In genomic region chr11:118210962-118211361, GRCm38 (mm10) we compare ENCODE assay signal across 9 mouse cellular contexts. TPM values are rescaled to one million over a fixed set of nuclear protein-coding genes. Genes with fewer than 3 reads are reported as not detected.
DNase-seq lines count a peak whose midpoint lies in the region; ATAC-seq and TF ChIP-seq lines count a peak whose summit lies in the region.
"Had no signal": no experiment of that assay in that cellular context is flagged by ENCODE, and none has a peak within 500 bp of the region (broad histone marks: within the 10 kb centered on the region; RNA-seq: fewer than 3 reads in every experiment).

No protein-coding gene starts in this region.

- no peak for ATAC-seq in hindbrain, embryonic 13.5 days (ENCODE audit: low FRiP score)
- ATAC-seq in hindbrain, embryonic 16.5 days: no peak
- peak; percentile 50; the same call in 1 of the 2 replicates for ATAC-seq in intestine, postnatal 0 days

- intact Hi-C loops in left cerebral cortex, postnatal 14 days (cut with DNase I): loop anchor here (10.0 kb wide), 1 partner anchor 336 kb away; the partner anchor contains the start of gene Tha1

- no peaks in the 10 kb centered on the region for H3K9me3 ChIP-seq in hindbrain, embryonic 13.5 days
- H3K9me3 ChIP-seq in hindbrain, embryonic 16.5 days (ENCODE audit: control insufficient read depth, low read length): no peaks in the 10 kb centered on the region
- no peaks in the 10 kb centered on the region for H3K9me3 ChIP-seq in intestine, postnatal 0 days (ENCODE audit: control insufficient read depth)
- H3K9me3 ChIP-seq: limb, embryonic 15.5 days had no signal

- no peaks in the 10 kb centered on the region for H3K27me3 ChIP-seq in hindbrain, embryonic 13.5 days
- H3K27me3 ChIP-seq in hindbrain, embryonic 16.5 days (replicated peaks; ENCODE audit: control insufficient read depth, insufficient read depth, low read length): no peaks in the 10 kb centered on the region
- H3K27me3 ChIP-seq in intestine, postnatal 0 days (replicated peaks; ENCODE audit: control insufficient read depth, insufficient read depth, low read length): no peaks in the 10 kb centered on the region
- no peaks in the 10 kb centered on the region for H3K27me3 ChIP-seq in splenic B cell, adult 2 months (ENCODE audit: control insufficient read depth, insufficient read depth, low read length, poor library complexity, severe bottlenecking)
- H3K27me3 ChIP-seq: limb, embryonic 15.5 days had no signal

- no peak overlapping the region for H3K4me3 ChIP-seq in hindbrain, embryonic 13.5 days
- no peak overlapping the region for H3K4me3 ChIP-seq in hindbrain, embryonic 16.5 days (ENCODE audit: low read length)
- H3K4me3 ChIP-seq in intestine, postnatal 0 days (ENCODE audit: low read depth, low read length): no peak overlapping the region
- H3K4me3 ChIP-seq: limb, embryonic 15.5 days had no signal

- no peak for TF ChIP-seq CTCF in intestine, postnatal 0 days (IDR thresholded peaks at IDR 0.05; ENCODE audit: low read depth)

- WGBS in hindbrain, embryonic 13.5 days: 87% methylated on average over 5 of the region's 5 CpGs
- 87% methylated on average over 5 of the region's 5 CpGs for WGBS in hindbrain, embryonic 16.5 days
- 50% methylated on average over 5 of the region's 5 CpGs for WGBS in intestine, postnatal 0 days

- peaks cover 59% of the 10 kb centered on the region for H3K4me1 ChIP-seq in hindbrain, embryonic 13.5 days (replicated peaks)
- H3K4me1 ChIP-seq in hindbrain, embryonic 16.5 days (ENCODE audit: control insufficient read depth, insufficient read depth, low read depth, low read length): peaks cover 52% of the 10 kb centered on the region
- peaks cover 15% of the 10 kb centered on the region for H3K4me1 ChIP-seq in intestine, postnatal 0 days (replicated peaks; ENCODE audit: control insufficient read depth, insufficient read depth, low read length)

- DNase-seq in spleen, adult 18-20 months: peak; percentile 40 to 51
- no peak for DNase-seq in spleen, postnatal 4 days (ENCODE audit: low spot score in 2 of 2)
- DNase-seq in splenic B cell, adult 2 months (ENCODE audit: low read depth, low spot score): peak; percentile 89
- DNase-seq in embryo, embryonic 9.5 days (ENCODE audit: extremely low spot score): no peak
- DNase-seq in left cerebral cortex, postnatal 14 days (ENCODE audit: low spot score in 2 of 2): no peak

- no peaks in the 10 kb centered on the region for H3K36me3 ChIP-seq in hindbrain, embryonic 13.5 days
- H3K36me3 ChIP-seq in hindbrain, embryonic 16.5 days (ENCODE audit: control insufficient read depth, insufficient read depth, low read length): no peaks in the 10 kb centered on the region
- H3K36me3 ChIP-seq in intestine, postnatal 0 days (ENCODE audit: control insufficient read depth, insufficient read depth): no peaks in the 10 kb centered on the region
- no peaks in the 10 kb centered on the region for H3K36me3 ChIP-seq in splenic B cell, adult 2 months (ENCODE audit: control insufficient read depth, insufficient read depth, low read length, poor library complexity, severe bottlenecking)
- H3K36me3 ChIP-seq: limb, embryonic 15.5 days had no signal

- H3K4me2 ChIP-seq in hindbrain, embryonic 13.5 days: no peak overlapping the region
- no peak overlapping the region for H3K4me2 ChIP-seq in hindbrain, embryonic 16.5 days (ENCODE audit: low read length)
- H3K4me2 ChIP-seq in intestine, postnatal 0 days (replicated peaks; ENCODE audit: low read depth): no peak overlapping the region; the same call in 1 of the 2 replicates
- H3K4me2 ChIP-seq: limb, embryonic 15.5 days had no signal

- peak overlapping the region; percentile 25 for H3K27ac ChIP-seq in hindbrain, embryonic 13.5 days
- no peak overlapping the region for H3K27ac ChIP-seq in hindbrain, embryonic 16.5 days (ENCODE audit: low read depth, low read length)
- peak overlapping the region; percentile 60 for H3K27ac ChIP-seq in intestine, postnatal 0 days (ENCODE audit: low read depth, low read length)
- H3K27ac ChIP-seq: limb, embryonic 15.5 days had no signal

- no peak overlapping the region for H3K9ac ChIP-seq in hindbrain, embryonic 13.5 days
- no peak overlapping the region for H3K9ac ChIP-seq in hindbrain, embryonic 16.5 days (ENCODE audit: low read depth, low read length)
- H3K9ac ChIP-seq in intestine, postnatal 0 days (ENCODE audit: low read depth, low read length): 0 out of 2 replicates have a peak overlapping the region, but pooled peaks have one; percentile 31

RNA-seq across cellular contexts. Expression of gene Cyth1, which starts 37.4 kb away (rescaled TPM):
- polyA plus RNA-seq in hindbrain, embryonic 13.5 days (2015; fragmentation: Nextera tagmentation; extraction: Ambion mirVana): 24.0 and 24.4 TPM in 2 replicates
- 19.7 and 23.3 TPM in 2 replicates for polyA plus RNA-seq in hindbrain, embryonic 16.5 days (2015; fragmentation: Nextera tagmentation; extraction: Ambion mirVana)
- polyA plus RNA-seq in intestine, postnatal 0 days (2015; fragmentation: Nextera tagmentation; extraction: Ambion mirVana): 9.5 and 10.9 TPM in 2 replicates
- 10 to 100 TPM; 62.5 to 71.8 TPM for total RNA-seq in left cerebral cortex, postnatal 14 days (2021)

Comparison
In these comparisons a context has a peak if more than half of its experiments do, and no peak if none do; other contexts are left out.
1. DNase-seq: peak in spleen, adult 18-20 months (2 of 2) and splenic B cell, adult 2 months (single experiment); none in spleen, postnatal 4 days (0 of 2), embryo, embryonic 9.5 days (single experiment) and left cerebral cortex, postnatal 14 days (0 of 2).